Mouse (Mus musculus) subcutaneous adipose tissue, adult 2 months (tissue): Measurements from ENCODE around the gene Olfr424. TPM values are rescaled to one million over a fixed set of nuclear protein-coding genes. Genes with fewer than 3 reads are reported as not detected.

Experiments
- polyA plus RNA-seq: library from polyadenylated mRNA; depleted of rRNA; stranded (reverse); fragments of >200 nt; gene quantifications from 2 replicates; pipeline ENCODE4 v1.2.3, GENCODE M21; 2012; ENCODE audit warnings: low replicate concordance; rRNA removed

Olfr424 gene
- not detected in 2 replicates for polyA plus RNA-seq

DNA sequence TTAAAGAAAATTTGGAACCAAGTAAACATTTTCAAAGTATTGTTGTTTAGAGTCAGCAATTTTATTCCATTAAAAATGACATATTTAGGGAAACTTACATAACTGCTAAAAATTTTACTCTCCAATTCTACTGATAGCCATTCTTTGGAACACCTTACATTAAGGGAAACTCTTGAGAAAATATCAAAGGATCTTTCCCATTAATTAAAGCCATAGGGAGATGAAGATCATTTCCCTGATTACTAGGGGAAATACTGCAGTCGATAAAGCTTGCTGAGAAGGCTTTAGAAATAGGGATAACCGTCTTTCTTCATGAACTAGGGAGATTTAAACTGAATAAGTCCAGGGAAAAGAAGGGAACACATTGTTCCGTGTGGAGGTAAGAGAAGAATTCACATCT lies at the start of gene Olfr424:
Gene Olfr424 (plus strand): TSS at position 301 of the 400 bp plus-strand sequence.

GRCm38 (mm10) chr1:174084031-174084430 lies 47.3 kb upstream of the Olfr424 start, which contains the start of gene Olfr429:
TSS of gene Olfr429 (plus strand) at chr1:174084331.

GRCm38 (mm10) chr1:174096591-174096990 lies 34.7 kb upstream of the Olfr424 start, which contains the start of gene Olfr427:
TSS of gene Olfr427 (plus strand) at chr1:174096891.

GRCm38 (mm10) chr1:174121062-174121461 lies 10.3 kb upstream of the Olfr424 start, which contains the start of gene Olfr231:
TSS of gene Olfr231 (minus strand) at chr1:174121162.

DNA sequence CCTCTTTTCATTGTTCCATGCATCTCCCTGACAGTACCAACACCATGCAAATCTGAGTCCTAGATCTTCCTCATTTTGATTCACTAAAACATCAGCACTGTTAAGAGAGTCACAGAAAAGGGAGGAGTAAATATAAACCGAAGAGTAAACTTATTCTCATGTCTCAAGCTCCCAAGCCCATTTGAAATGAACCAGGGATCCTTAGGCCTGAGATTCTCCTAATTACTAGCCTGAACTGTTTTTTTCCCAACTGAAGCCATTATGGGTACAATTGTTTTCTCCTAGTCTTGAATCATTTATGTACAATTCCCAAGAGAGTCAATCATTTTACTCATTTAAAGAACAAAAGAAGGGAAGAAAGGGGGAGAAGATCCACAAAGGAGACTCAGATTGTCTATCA lies 24.0 kb downstream of the Olfr424 start, which contains the start of gene Olfr420:
Gene Olfr420 (plus strand): TSS at position 301 of the 400 bp plus-strand sequence.

DNA sequence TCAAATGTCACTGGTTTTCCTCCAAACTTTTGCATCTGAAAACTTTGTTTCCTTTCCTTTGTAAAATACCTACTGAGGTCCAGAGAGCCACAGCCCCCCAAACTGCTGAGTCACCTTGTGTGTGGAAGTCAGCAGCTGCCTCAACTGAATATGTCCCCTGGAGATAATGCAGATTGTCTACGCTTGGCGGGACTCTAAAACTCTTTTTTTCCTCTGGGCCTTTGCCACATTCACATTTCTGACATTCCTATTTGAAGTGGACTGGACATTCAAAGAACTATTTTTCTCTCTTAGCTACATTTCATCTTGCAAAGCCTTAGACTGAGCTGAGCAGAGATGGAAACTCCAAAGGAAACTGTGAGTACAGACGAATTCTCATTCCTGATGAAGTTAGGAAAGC lies 41.3 kb downstream of the Olfr424 start, which contains the start of gene Spta1:
Gene Spta1 (plus strand): TSS at position 172 of the 400 bp plus-strand sequence.

Other genes starting within 250 kb of the Olfr424 start
- 2.6 and 3.2 TPM in 2 replicates for gene Ifi211, start 218.5 kb upstream of the Olfr424 start, polyA plus RNA-seq
- gene Mndal, start 189.0 kb upstream of the Olfr424 start, polyA plus RNA-seq: 7.7 TPM in 2 replicates
- 14.8 and 22.6 TPM in 2 replicates for gene Ifi203, start 188.8 kb upstream of the Olfr424 start, polyA plus RNA-seq
- gene Ifi202b, start 148.8 kb upstream of the Olfr424 start, polyA plus RNA-seq: 1.3 TPM in 1 of 2 replicates, not detected in the other
- 4.1 and 7.4 TPM in 2 replicates for gene Ifi205, start 99.7 kb upstream of the Olfr424 start, polyA plus RNA-seq
- 0.17 and 0.27 TPM in 2 replicates for gene Olfr433, start 90.8 kb upstream of the Olfr424 start, polyA plus RNA-seq
- 0.21 TPM in 1 of 2 replicates, not detected in the other for gene Olfr432, start 82.3 kb upstream of the Olfr424 start, polyA plus RNA-seq
- not detected in 2 replicates for gene Olfr430, start 64.9 kb upstream of the Olfr424 start, polyA plus RNA-seq
- gene Olfr429, start 47.2 kb upstream of the Olfr424 start, polyA plus RNA-seq: not detected in 2 replicates
- not detected in 2 replicates for gene Olfr427, start 34.6 kb upstream of the Olfr424 start, polyA plus RNA-seq
- not detected in 2 replicates for gene Olfr231, start 10.4 kb upstream of the Olfr424 start, polyA plus RNA-seq
- not detected in 2 replicates for gene Olfr420, start 24.1 kb downstream of the Olfr424 start, polyA plus RNA-seq
- gene Spta1, start 41.3 kb downstream of the Olfr424 start, polyA plus RNA-seq: 0.01 and 0.03 TPM in 2 replicates
- not detected in 2 replicates for gene Olfr419, start 120.5 kb downstream of the Olfr424 start, polyA plus RNA-seq
- gene Mptx1, start 199.0 kb downstream of the Olfr424 start, polyA plus RNA-seq: not detected in 2 replicates
- gene Olfr417, start 233.6 kb downstream of the Olfr424 start, polyA plus RNA-seq: not detected in 2 replicates